Mouse (Mus musculus) left cerebral cortex, postnatal 36 days (tissue): ENCODE data around the gene Xrra1. TPM values are rescaled to one million over a fixed set of nuclear protein-coding genes. Genes with fewer than 3 reads are reported as not detected.
A peak's percentile ranks its signal among the peaks of the same experiment; 100 is the strongest.
"Not testable (repeated sequence)": the region's sequence is repeated elsewhere in the genome, so short reads cannot be mapped to it uniquely, and the experiment has no call there.

Source experiments
- DNase-seq, 2 experiments: peaks; one replicate each; pipeline ENCODE4 v3.0.0; 2021 to 2022; ENCODE audit warnings: low spot score in 2 of 2, mixed read lengths in 1 of 2
- intact Hi-C: fragments of 180-260 bp; cut with DNase I; formaldehyde crosslinking; loops from one replicate; pipeline ENCODE4 v1.15.1; 2025
- total RNA-seq, 2 experiments: library from RNA; stranded (reverse); gene quantifications; 2 replicates each; pipeline ENCODE4 v1.2.3; 2021

Gene Xrra1
- total RNA-seq, 2 experiments from 2014 or later = 1.1 to 1.6 TPM

DNA sequence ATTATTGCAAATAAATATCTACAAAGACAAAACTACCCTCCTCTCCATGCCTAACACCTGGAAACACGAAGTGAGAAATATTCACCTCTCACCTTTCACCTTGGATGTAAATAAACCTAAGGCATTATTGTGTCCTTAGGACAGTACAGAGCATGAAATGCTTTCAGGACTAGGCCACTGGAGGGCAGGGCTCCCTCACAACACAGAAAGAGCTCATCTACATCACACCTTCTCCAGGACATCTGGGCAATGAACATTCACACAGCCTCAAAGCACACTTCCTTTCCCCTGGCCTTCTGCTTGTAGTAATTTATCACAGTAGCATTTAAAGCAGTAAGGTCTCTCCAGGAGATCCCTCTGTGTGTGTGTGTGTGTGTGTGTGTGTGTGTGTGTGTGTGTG lies 76.8 kb downstream of the Xrra1 start:
- intact Hi-C loops = loop anchor here (10.0 kb wide), 1 partner anchor 169 kb away; no protein-coding TSS in a partner anchor
- no peak for DNase-seq

DNA sequence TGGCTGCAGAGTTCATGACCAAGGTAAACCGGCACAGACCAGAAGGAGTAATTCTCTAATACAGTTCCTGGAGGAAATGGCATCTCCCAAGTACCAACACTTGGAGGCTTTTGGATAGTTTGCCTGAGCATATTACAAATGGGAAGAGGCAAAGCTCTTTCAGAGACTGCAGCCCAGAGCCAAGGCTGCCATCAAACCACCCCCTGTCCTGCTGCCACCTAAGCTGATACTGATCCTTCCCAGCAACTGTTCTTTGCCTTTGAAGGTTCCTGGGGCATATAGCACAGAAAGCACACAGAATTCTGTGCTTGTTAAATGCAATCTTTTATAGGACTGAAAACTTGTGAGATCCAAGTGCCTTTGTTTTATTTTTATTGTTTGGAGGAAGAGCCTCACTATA lies 81.8 kb downstream of the Xrra1 start:
- DNase-seq = no peak
- intact Hi-C loops = no loop called here

DNA sequence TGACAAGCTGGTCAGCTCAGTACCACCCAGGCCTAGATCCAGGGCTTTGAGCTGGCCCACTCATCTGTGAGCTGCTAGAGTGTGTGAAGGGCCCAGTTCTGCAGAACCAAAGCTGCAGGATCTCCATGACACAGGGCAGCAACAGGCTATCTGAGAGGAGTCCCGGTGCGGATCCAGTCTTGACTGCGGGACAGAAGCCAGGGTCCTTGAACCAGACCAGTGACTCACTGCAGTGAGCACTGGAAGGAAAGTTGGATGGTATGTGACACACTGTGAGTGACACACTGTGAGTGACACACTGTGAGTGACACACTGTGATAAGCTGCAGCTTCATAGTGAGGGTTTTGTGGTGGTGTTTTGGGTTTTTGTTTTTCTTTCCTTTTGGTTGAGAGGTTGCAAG lies 85.6 kb downstream of the Xrra1 start:
- DNase-seq = no peak
- intact Hi-C loops = no loop called here

DNA sequence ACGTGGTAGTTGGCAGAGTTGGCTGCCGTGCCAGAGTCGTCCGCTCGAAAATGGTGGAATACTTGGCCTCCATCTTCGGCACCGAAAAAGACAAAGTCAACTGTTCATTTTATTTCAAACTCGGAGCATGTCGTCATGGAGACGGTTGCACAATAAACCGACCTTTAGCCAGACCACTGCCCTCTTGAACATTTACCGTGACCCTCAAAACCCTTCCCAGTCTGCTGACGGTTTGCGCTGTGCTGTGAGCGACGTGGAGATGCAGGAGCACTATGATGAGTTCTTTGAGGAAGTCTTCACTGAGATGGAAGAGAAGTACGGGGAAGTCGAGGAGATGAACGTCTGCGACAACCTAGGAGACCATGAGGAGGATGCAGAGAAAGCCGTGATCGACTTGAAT lies 86.1 kb downstream of the Xrra1 start:
- intact Hi-C loops, DNase-seq: not testable (repeated sequence)

DNA sequence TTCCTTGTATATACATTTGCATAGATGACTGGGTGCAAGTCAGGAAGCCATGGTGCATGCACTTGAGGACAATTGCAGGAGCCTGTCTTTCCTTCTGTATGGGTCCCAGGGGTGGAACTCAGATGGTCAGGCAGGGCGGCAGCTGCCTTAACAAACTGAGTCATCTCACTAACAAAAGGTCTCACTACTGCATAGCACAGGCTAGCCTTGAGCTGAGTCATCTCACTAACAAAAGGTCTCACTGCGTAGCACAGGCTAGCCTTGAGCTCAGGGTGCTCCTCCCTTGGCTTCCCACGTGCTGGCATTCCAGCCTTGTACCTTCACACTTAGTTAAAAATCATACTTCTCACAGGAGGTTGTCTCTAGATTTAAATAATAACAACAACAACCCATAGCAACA lies 87.0 kb downstream of the Xrra1 start:
- intact Hi-C loops = no loop called here
- no peak for DNase-seq

DNA sequence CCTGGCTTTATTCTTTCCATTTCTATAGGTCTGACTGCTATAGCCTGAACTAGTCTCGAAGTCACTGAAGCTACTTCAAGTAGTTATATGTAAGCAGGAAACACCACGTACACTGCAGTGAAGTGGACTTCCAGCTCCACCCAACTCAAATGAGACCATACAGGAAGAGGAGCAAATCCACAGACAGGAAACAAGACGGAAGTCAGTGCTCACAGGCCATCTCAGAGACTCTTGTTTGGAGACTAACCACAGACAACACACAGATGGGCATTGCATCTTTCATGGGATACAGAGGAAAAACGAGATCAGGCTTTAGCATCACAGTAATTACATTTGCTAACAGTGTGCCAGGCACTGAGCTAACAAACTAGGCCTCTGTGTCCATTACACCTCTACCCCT lies 87.4 kb downstream of the Xrra1 start:
- DNase-seq = no peak
- intact Hi-C loops = no loop called here

DNA sequence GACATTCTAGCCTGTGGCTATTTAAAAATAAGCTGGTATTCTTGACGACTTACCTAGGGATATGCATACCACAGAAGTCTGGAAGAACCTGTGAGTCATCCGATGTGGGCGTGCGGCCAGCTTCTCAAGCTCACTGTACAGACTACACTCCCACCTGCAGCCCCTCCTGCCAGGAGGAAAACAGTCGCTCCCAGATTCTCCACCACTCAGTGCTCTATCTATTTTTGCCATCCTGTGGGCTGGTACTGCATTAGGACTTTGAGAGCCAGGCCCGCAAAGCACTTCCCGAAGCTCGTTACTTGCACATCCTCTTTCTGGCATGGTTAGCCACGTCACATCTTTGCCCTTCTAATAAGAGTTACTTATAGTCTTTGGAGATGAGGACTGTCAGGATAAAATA lies 88.4 kb downstream of the Xrra1 start:
- intact Hi-C loops = loop anchor here (1.0 kb wide), 1 partner anchor 36 kb away; no protein-coding TSS in a partner anchor
- DNase-seq = peak; percentile 86 to 88

DNA sequence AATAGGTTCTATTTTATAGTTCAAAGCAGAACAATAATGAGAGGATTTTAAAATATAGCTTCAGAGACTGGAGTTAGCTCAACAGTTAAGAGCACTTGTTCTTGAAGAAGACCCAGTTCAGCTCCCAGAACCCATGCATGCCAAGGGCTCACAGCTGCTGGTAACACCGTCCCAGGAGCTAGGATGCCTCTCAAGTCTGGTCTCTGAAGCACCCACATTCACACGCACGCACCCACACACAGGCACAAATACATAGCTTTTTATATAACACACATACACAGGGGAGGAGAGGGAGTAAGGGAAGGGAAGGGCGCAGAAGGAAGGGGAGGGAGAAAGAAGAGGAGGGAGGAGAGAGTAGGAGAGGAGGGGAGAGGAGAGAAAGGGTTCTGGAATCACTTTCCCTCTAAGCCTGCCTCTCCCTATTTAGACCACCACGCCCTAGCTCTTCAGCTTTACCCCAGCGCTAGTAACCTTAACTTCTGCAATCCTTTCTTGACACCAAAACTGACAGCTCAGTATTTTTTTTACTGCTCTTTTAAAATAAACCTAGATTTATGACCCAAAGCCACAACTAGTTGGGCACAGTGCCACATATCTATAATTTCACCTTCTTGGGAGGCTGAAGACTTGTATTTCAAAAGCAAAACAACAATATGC lies 94.7 kb downstream of the Xrra1 start:
- DNase-seq = peak; percentile 72 to 83
- intact Hi-C loops = no loop called here

DNA sequence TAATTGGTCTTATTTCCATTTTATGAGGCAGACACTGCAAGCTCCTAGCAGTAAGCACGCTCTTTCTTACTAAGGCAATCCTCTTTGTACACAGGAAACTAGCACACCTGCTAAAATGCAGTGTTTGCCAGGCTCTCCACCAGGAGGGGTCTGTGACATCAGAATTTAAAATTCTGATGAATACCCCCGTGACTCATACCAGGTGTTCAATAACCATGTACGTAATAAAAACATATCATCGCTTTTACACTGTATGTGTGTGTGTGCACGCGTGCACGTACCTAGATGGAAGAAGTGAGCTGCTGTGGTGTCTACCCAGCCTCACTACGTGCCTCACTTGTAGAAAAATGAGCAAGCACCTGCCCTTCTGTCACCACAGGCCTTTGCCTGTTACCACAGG lies 95.3 kb downstream of the Xrra1 start:
- intact Hi-C loops = no loop called here
- DNase-seq = no peak

DNA sequence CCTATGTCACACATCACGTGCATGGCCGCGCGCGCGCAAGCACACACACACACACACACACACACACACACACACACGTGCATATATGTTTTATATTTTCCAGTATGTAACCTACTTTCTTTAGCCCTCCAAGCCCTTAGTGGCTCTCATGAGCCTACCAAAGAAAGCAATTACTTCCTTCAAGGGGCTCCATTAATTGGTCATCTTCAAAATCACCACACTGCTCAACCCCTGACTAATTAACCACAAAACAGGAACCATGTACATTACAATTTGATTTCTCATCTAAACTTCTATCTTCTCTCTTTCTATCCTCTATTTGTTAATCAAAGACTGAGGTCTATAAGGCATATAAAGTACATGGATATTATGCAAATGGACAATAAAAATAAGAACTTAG lies 97.2 kb downstream of the Xrra1 start:
- intact Hi-C loops = no loop called here
- DNase-seq = no peak

DNA sequence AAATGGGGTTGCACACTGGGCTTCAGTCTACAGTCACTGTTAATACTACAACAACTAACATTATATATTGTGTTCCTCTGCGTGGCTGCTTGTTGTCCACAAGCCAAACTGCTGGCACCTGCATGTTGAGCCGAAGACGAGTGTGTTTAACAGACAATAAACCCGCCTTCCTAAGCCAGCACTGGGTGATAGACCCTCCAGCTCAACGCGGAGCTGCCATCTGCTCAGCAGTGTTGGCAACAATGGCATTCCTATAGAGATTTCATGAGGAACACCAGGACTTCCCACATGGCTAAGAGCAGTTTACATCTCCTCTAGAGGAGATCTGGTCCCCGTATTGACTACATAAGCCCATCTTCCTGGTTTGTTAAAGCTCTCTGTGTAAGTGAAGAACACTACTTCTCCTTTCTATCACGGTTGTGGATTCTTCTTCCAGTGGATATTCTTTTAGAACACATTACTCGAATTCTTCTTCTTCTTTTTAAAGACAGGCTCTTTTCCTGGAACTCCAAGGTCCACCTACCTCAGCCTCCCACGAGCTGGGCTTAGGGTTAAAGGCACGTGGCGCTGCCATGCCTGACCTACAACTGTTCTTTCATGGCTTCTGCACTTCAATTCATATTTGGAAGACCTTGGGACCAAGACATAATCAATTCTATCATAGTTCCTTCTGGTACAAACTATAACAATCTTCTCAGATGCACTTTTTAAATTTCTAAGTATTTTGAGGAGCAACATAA lies 98.5 kb downstream of the Xrra1 start:
- DNase-seq = no peak
- intact Hi-C loops = no loop called here

DNA sequence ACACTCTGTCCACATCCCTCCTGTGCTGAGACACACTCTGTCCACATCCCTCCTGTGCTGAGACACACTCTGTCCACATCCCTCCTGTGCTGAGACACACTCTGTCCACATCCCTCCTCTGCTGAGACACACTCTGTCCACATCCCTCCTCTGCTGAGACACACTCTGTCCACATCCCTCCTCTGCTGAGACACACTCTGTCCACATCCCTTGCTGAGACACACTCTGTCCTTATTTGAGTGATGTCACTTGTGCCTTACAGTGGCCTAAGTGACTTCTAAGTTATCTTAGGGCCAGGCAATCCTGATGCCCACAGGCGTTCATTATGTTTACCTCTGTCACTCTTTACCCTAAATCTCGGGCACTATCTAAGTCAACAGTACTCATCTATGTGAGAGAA lies 101.7 kb downstream of the Xrra1 start:
- DNase-seq, intact Hi-C loops: not testable (repeated sequence)

DNA sequence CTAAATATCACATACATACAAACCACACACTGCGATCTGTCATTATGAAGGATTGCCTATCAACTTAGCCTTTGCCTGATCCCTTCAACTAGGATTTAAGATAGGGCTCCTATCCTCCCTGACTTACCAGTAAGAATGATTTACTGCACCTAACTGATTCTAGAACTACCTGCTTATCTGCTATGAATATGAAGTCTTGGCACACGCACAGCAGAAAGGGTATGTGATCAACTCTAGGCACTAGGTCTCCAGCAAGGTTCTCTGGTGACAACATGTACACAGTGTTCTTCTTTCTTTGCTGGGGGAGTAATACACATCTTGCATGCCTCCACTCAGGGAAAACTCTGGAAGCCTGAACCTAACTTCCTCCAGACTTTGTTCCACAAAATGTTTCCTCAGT lies 102.6 kb downstream of the Xrra1 start:
- DNase-seq = no peak
- intact Hi-C loops = no loop called here

DNA sequence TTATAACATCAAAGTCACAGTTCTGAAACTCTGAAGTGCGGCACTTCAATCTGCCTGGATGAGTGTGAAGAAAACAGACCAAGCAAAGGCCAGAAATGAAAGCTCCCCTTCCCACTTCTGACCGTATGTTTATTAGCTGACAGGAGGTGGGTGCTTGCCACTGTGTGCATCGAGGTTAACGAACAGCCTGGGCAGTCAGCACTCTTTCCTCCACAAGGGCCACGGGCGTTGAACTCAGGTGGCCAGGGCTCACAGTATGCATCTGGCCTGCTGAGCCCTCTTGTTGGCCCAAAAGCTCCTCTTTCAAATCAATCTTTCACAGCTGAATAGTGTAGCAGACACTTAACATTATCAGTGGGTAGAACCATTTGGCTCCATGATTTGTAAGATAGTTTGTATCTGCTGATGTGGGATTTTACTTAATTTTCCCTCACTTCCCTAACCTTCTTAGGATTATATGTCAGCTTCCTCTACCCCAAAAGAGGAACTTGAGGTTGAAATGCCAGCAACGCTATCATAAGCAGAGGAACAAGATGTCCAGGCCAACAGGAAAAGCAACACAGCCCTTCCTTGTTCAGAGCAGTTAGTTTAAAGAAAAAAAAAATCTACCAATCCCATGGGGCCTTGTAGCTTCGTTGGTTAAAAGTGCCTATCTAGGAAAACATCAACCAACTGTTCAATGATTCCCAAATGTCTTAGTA lies 103.8 kb downstream of the Xrra1 start:
- no peak for DNase-seq

DNA sequence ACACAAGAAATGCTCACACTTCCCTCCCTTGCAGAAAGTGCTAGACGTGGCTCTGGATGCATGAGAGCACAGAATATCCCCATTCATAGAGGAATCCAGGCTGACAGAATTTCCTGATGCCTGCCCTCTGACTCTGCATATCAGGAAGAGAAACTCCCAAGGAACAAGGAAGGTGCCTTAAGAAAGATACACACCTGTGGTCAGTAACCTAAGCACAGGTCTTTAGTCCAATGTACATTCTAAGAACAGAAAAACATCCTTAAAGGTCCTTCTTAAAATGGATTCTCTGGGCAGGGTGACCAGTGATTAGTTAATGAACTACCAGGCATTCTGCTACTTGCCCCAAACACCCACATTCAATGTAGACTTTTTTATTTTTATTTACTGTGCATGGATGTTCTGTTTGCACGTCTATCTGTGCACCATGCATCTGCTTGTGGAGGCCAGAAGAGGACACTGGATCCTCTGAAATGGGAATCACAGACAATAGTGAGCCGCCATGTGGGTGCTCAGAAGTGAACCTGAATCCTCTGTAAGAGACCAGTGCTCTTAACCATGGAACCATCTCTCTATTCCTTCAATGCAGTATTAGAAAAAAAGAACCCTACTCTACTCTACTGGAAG lies 104.4 kb downstream of the Xrra1 start:
- intact Hi-C loops = no loop called here
- no peak for DNase-seq

More for the DNA sequence above, 103.8 kb downstream of the Xrra1 start:
- intact Hi-C loops = no loop called here

DNA sequence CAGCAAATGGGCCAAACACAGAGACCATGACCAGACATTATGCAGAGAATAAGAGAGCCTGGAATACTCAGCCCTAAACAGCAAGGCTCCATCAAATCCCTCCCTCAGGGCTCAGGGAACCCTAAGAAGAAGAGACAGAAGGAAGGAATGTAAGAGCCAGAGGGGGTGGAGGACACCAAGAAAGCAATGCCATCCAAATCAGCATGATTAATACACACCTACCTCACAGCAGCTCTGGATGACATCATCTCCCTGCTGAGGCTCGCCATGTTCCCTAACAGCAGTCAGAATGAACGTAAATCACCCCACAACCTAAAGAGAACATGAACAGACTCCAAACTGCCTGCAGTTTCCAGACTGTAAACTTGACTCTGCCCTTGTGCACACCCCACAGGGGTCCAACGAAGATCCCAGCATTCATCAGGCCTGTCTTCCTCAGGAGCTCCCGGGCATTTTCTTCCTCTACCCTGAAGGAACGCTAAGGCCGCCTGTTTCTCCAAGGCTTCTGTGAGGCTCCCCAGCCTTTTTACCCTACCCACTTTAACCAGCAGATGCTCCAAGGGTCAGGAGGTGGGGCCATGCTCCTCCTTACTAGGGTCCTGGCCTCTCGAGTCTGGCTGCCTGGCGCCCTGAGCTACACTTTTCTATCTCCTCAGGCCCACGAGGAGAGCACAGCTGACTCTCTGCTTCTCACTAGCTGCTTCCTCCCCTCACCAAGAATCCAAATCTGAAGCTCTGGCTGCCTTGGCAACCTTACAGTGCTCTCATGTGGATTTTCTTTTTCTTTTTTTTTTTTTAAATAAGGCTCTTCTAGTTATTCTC lies 106.3 kb downstream of the Xrra1 start:
- intact Hi-C loops = loop anchor here (5.0 kb wide), 1 partner anchor 33 kb away; no protein-coding TSS in a partner anchor
- peak; percentile 64 to 65 for DNase-seq

DNA sequence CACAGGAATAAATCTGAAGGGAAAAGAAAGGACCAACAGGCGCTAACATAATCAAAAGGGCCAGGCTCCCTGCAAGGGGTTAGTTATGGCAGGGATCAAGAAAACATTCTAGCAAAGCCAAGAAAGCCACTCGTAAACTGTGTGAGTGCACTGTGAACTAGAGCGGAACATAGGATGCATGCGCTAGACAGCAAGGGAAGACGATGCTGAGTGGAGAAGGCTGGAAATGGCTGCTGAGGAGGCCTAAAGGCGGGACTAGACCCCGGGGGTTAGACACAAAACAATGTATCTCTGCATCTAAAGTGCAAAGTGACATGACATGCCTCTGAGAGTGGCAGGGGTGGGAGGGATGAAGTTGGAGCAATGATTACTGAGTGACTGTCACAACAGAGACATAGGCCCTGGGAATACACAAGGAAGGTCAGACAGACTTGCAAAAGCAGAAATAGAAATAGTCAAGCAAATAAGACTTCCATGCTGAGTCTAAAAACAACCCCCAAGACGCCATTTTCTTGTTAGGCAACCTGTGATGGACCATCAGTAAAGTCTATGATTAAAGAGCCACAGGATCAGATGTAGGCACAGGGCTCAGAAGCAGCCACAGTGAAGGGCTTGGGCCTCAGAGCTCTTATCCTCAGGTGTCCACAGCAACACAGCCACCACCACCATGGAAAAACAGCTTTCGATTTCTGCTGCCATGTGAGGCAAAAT lies 107.2 kb downstream of the Xrra1 start:
- no peak for DNase-seq
- intact Hi-C loops = loop anchor here (5.0 kb wide), 1 partner anchor 34 kb away; no protein-coding TSS in a partner anchor
